Mouse (Mus musculus) neutrophil, adult 5-6 weeks (primary cell): ENCODE measurements around the gene Rps18. TPM values are rescaled to one million over a fixed set of nuclear protein-coding genes. Genes with fewer than 3 reads are reported as not detected.
"Not testable (repeated sequence)": the region's sequence is repeated elsewhere in the genome, so short reads cannot be mapped to it uniquely, and the experiment has no call there.

ENCODE experiments used
- ATAC-seq: fragments of 151-379, 151-347 bp; 2 replicates; pipeline ENCODE4 v1.8.0; 2017; ENCODE audit warnings: mild to moderate bottlenecking, moderate TSS enrichment; ENCODE audit not compliant: insufficient number of reproducible peaks, poor library complexity, low FRiP score, severe bottlenecking; ENCODE audit errors: extremely low read depth
- total RNA-seq: library from RNA; stranded (forward); fragments of 200-1000 nt; gene quantifications from 2 replicates; pipeline ENCODE4 v1.2.3, GENCODE M21; 2017

The Rps18 gene
- total RNA-seq, 1 experiment from 2014 or later, result 780 TPM

GRCm38 (mm10) chr17:33913905-33914304, 41.9 kb downstream of the Rps18 start:
- ATAC-seq, result no peak

GRCm38 (mm10) chr17:33913264-33913663, 42.5 kb downstream of the Rps18 start:
- ATAC-seq, result no peak

- ATAC-seq, result no peak
Measured at GRCm38 (mm10) chr17:33911813-33912414, 43.9 kb downstream of the Rps18 start.

GRCm38 (mm10) chr17:33911052-33911812, 44.6 kb downstream of the Rps18 start:
- ATAC-seq, result no peak

- no peak for ATAC-seq
Measured at GRCm38 (mm10) chr17:33910346-33911051, 45.3 kb downstream of the Rps18 start.

GRCm38 (mm10) chr17:33909869-33910250, 45.9 kb downstream of the Rps18 start:
- no peak for ATAC-seq

GRCm38 (mm10) chr17:33909077-33909868, 46.5 kb downstream of the Rps18 start, which contains the start of gene Daxx:
Gene Daxx, plus strand, starts transcription at chr17:33909414.
- ATAC-seq, result peak; percentile 88

GRCm38 (mm10) chr17:33908331-33909076, 47.3 kb downstream of the Rps18 start:
- peak; percentile 4; the same call in 1 of the 2 replicates for ATAC-seq

GRCm38 (mm10) chr17:33904835-33905234, 51.0 kb downstream of the Rps18 start, which contains the start of gene Platr17:
Gene Platr17, plus strand, starts transcription at chr17:33905135.
- ATAC-seq, result not testable (repeated sequence)

- ATAC-seq, result not testable (repeated sequence)
Measured at GRCm38 (mm10) chr17:33903911-33904651, 51.7 kb downstream of the Rps18 start.

GRCm38 (mm10) chr17:33902491-33902890, 53.3 kb downstream of the Rps18 start:
- no peak for ATAC-seq

GRCm38 (mm10) chr17:33902079-33902478, 53.7 kb downstream of the Rps18 start:
- no peak for ATAC-seq

Other genes with a start within 250 kb of the Rps18 start
- 62.6 and 68.3 TPM in 2 replicates for gene March2, start 237.3 kb downstream of the Rps18 start, total RNA-seq
- gene Rab11b, start 195.5 kb downstream of the Rps18 start, total RNA-seq, result 33.9 and 50.0 TPM in 2 replicates
- 2.3 TPM in 1 of 2 replicates, not detected in the other for gene Angptl4, start 174.2 kb downstream of the Rps18 start, total RNA-seq
- gene Kank3, start 145.5 kb downstream of the Rps18 start, total RNA-seq, result 3.1 and 4.0 TPM in 2 replicates
- gene Rps28, start 131.4 kb downstream of the Rps18 start, total RNA-seq, result 701 and 811 TPM in 2 replicates
- 138 and 155 TPM in 2 replicates for gene Ndufa7, start 131.4 kb downstream of the Rps18 start, total RNA-seq
- gene Cd320, start 112.9 kb downstream of the Rps18 start, total RNA-seq, result 1.6 and 2.9 TPM in 2 replicates
- gene Gm7029, start 82.2 kb downstream of the Rps18 start, total RNA-seq, result not detected in 2 replicates
- 0.86 and 3.0 TPM in 2 replicates for gene Kifc1, start 65.3 kb downstream of the Rps18 start, total RNA-seq
- 0.93 TPM in 1 of 2 replicates, not detected in the other for gene Platr17, start 50.9 kb downstream of the Rps18 start, total RNA-seq
- 74.4 and 81.8 TPM in 2 replicates for gene Daxx, start 46.6 kb downstream of the Rps18 start, total RNA-seq
- 198 and 225 TPM in 2 replicates for gene Tapbp, start 40.1 kb downstream of the Rps18 start, total RNA-seq
- gene Zbtb22, start 40.1 kb downstream of the Rps18 start, total RNA-seq, result 39.3 and 41.3 TPM in 2 replicates
- gene Rgl2, start 26.5 kb downstream of the Rps18 start, total RNA-seq, result 146 and 180 TPM in 2 replicates
- gene Pfdn6, start 15.7 kb downstream of the Rps18 start, total RNA-seq, result 63.5 and 71.6 TPM in 2 replicates
- 16.1 and 24.2 TPM in 2 replicates for gene Wdr46, start 15.3 kb downstream of the Rps18 start, total RNA-seq
- gene B3galt4, start 4.5 kb downstream of the Rps18 start, total RNA-seq, result 7.1 and 7.7 TPM in 2 replicates
- gene Vps52, start 189 bp downstream of the Rps18 start, total RNA-seq, result 31.5 and 40.8 TPM in 2 replicates
- gene H2-K1, start 44.3 kb upstream of the Rps18 start, total RNA-seq, result 1,803 and 2,030 TPM in 2 replicates
- 14.8 and 24.3 TPM in 2 replicates for gene Ring1, start 68.7 kb upstream of the Rps18 start, total RNA-seq
- gene H2-Ke6, start 72.1 kb upstream of the Rps18 start, total RNA-seq, result 89.7 and 114 TPM in 2 replicates
- gene Slc39a7, start 75.7 kb upstream of the Rps18 start, total RNA-seq, result 65.5 and 69.1 TPM in 2 replicates
- gene Rxrb, start 75.8 kb upstream of the Rps18 start, total RNA-seq, result 65.3 and 70.2 TPM in 2 replicates
- 10.4 and 13.0 TPM in 2 replicates for gene Col11a2, start 83.4 kb upstream of the Rps18 start, total RNA-seq
- gene H2-Oa, start 136.3 kb upstream of the Rps18 start, total RNA-seq, result 119 and 138 TPM in 2 replicates
- 221 and 234 TPM in 2 replicates for gene H2-DMa, start 163.5 kb upstream of the Rps18 start, total RNA-seq
- 714 and 721 TPM in 2 replicates for gene Brd2, start 166.6 kb upstream of the Rps18 start, total RNA-seq
- gene H2-DMb2, start 187.3 kb upstream of the Rps18 start, total RNA-seq, result 699 and 729 TPM in 2 replicates
- gene H2-DMb1, start 197.1 kb upstream of the Rps18 start, total RNA-seq, result 278 and 300 TPM in 2 replicates
- 221 and 235 TPM in 2 replicates for gene Tap1, start 231.6 kb upstream of the Rps18 start, total RNA-seq
- 132 and 176 TPM in 2 replicates for gene Psmb9, start 231.8 kb upstream of the Rps18 start, total RNA-seq
- 312 and 336 TPM in 2 replicates for gene Psmb8, start 241.7 kb upstream of the Rps18 start, total RNA-seq
- gene Tap2, start 247.5 kb upstream of the Rps18 start, total RNA-seq, result 108 and 112 TPM in 2 replicates